Mouse (Mus musculus): ENCODE results near the gene Vps35l.

The Vps35l gene

DNA sequence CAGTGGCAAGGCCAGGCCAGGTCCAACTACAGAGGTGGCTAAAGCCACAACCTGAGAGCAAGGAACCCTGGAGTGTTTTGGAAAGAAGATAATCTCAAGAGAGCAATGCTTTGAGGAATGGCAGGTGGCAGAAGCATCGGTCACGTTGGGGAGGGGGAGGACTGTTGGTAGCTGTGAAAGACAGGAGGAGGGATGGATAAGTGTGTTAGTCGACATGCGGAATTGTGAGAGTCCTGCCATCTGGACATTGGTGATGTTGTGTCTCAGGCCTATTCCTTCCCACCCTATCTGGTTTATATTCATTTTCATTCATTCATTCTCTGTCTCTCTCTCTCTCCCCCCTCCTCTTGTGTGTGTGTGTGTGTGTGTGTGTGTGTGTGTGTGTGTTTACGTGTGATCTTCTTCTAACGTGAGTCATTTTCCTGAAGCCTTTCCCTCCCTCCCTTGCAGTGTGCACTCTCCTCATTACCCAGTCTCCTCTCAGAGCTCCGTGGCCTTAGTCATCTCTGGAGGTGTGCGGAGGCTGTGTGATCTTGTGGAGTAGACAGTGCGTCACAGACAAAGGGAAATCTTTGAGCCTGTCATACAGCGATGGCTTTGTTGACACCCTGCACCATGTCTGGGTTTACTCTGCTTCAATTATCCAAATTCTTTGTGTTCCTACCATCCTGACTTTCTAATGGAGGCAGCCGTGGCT is 43.4 kb downstream of the Vps35l start:
- DNase-seq = no peak

DNA sequence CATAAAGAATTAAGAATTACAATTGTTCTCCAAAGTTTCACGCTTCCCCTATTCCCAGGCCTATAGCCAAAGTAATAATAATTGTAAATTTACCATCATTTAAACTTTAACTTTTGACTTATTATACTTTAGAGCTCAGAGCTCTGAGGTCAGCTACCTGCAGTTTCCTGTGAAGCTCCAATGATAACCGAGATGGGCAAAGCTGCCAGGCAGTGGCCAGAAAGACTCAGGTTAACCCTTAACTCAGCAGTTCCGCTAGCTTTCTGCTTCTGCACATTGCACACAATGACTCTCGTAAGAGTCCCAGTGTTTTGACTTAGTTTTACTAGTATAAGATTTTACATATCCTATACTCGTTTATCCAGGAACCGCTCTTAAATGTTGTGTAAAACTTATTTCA is 46.1 kb downstream of the Vps35l start:
- no peak for DNase-seq

DNA sequence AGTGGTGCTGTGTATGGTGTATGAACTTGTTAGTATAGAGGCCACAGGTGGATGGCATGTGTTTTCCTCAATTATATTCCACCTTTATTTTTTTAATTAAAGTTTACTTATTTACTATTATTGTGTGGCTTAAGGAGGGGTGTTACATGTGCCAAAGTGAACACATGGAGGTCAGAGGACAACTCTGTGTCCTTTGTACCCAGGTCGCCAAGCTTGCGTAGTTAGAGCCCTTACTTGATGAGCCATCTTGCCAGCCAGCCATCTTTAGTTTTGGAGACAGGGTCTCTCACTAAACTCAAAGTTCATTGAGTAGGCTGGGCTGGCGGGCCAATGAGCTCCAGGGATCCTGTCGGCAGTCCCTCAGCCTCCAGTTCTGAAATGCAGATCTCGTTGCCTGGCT is 47.3 kb downstream of the Vps35l start:
- DNase-seq = no peak

DNA sequence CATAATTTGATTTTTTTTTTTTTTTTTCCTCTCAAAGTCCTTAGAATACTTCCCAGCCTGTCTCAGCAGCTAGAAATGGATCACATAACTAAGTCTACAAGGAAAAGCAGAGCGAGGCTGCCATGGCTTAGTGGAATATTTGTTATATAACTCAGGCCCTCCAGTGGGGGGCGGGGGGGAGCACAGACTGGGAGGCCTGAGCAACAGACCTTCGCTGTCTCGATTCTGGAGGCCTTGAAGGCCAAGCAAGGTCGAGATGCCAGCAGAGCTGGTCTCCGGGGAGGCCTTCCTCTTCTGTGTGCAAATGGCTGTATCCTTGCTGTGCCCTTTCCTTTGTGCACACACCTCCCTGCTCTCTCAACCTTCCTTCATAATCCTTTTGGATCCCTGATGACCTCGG is 48.5 kb downstream of the Vps35l start:
- DNase-seq = no peak

DNA sequence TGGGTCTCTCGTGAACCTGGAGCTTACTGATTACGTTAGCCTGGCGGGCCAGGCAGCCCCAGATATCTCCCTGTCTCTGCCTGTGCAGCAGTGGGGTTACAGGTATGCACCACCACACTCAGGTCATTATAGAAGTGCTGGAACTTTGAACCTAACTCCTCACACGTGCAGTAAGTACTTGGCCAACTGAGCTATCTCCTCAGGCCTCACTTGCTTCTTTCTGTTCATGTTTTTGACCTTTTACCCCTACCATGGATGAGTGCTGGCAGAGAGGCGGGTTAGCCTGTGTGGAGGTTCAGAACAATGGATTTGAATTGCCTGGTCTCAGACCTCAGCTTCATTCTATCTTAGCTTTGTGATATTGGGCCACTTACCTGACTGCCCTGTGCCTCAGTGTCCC is 50.3 kb downstream of the Vps35l start:
- no peak for DNase-seq

DNA sequence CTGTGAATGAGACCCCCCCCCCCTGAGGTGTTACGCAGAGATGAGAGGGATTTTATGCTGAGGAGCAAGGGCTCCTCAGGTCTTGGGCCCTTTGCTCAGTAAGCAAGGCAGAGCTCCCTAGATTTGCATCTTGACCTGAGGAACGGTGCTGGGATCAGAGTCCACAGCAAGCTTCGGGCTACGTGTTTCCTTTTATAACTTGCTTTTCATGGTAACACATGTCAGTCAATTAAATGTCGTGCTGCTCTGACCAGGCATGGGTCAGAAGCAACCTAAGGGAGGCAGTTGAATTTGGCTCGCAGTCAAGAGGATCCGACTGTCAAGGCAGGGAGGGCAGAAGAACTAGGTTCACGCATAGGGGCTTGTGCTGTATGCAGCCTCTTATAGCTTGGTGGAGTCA is 53.9 kb downstream of the Vps35l start:
- no peak for DNase-seq

DNA sequence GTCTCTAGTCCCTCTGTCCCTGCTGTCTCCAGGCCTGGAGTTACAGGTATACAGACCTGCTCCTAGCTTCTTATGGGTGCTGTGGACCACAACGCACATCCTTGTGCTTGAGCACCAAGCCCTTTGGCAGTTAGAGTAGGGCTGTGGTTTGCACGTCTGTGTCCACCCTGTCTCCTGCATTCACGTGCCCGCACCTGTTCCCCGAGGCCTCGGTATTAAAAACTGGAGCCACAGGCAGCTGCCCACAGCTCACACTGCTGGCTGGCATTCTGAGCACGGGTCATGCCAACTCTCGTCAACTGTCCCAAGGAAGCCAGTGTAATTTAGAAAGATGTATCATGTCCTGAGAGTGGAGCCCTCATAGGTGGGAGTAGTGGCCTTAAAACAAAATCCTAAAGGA is 55.8 kb downstream of the Vps35l start:
- no peak for DNase-seq

DNA sequence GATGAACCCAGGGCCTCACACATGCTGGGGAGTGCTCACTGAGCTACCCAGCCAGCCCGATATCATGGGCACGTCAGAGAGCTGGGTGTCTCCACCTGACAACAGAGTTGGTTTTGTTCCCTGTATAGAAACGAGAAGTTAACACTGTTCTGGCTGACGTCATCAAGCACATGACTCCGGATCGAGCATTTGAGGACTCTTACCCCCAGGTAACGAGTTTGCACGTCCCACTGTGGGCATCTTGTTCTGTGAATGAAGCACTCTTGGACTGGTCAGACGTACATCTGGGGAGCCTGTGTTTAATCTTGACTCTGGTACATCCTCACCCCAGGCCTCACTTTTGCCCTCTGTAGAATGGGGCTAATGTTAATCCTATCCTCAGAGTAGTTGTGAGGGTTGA is 56.8 kb downstream of the Vps35l start:
- DNase-seq = no peak

DNA sequence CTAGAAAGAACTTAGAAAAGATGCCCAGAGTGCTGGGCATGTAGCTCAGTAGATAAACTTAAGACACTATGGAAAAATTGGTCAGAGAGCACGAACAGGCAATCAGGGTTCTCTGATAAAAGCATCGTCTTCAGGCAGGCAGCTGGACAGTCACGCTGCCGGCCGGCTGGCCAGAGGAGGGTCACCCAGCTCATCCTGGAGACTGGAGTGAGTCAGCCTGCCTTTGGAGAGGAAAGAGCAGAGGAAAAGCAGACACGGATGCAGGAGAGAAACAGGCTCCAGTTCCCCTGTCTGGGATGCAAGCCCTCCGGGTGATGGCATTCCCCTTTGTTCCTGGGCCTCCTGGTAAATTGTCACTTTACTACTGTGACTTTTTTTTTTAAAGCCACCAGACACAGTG is 57.6 kb downstream of the Vps35l start:
- DNase-seq = no peak

DNA sequence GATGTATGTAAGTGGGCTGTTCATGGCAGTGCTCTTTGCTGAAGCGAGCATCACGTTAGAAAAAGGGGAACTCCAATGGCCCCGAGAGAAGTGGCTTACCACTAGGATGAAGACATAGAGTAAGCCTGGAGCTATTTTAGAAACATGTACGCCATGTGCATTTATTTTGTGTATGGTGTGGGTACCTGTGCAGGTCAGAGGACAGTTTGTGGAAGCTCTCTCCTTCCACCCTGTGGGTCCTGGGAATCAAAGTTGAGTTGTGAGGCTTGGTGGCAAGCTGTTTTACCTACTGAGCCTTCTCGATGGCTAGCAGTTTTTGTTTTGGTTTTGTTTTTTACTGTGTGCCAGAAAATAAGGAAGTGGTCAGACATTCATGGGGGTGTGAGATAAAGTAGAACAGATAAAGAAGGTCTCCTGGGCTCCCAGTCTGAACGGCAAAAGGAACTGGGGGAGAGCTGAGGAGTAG is 58.1 kb downstream of the Vps35l start:
- DNase-seq = no peak

DNA sequence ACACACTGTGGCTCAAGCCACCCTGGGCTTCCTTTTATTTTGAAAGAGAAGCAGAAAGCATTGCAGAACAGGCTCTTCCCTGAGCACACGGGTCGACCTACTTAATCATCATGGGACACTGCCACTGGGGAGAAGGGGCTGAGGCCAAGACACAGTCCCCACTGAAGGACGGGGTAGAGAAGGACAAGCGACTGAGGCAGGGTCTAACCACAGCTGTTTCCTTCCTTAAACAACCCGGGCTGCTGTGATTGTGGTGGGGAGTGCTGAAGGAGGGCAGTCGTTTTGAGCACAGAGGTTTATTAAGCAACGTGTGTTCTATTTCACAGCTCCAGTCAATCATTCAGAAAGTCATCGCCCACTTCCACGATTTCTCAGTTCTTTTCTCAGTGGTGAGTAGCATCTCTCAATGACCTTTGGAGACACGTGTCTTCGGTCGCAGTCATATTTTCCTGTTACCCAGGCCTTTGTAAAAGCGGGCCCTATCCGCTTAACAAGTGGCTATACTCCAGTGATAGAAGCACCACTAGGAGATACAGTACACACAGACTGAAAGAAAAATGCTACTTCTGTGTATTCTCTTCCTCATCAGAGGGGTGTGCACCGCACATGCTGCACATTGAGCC is 60.2 kb downstream of the Vps35l start:
- DNase-seq = no peak

DNA sequence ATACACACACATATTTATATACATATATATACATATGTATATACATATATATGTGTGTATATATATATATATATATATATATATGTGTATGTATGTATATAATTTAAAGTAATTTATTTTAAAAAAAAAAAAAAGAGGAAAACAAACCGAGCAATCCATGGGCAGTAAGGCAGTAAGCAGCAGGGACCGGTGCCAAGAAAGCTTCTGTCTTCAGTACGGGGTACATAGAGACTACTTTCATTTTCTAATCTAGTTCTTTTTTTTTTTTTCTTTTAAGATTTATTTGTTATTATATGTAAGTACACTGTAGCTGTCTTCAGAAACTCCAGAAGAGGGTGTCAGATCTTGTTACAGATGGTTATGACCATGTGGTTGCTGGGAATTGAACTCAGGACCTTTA is 61.8 kb downstream of the Vps35l start:
- DNase-seq = no peak

DNA sequence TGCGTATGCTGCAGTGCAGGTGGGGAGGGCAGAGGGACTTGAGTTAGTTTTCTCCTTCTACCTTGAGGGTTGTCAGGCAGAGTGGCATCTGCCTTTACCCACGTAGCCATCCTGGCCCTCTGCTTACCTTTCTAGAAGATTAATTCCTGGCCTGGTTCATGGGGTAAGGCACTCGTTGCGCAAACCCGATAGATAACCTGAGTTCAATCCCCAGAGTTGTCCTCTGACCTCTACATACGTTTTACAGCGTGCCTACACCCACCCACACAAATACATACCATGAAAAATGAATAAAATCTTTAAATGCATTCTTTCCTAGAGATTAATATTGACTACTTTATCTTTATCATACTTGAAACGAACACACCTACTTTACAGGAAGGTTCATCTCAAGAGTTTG is 63.4 kb downstream of the Vps35l start:
- DNase-seq = no peak

DNA sequence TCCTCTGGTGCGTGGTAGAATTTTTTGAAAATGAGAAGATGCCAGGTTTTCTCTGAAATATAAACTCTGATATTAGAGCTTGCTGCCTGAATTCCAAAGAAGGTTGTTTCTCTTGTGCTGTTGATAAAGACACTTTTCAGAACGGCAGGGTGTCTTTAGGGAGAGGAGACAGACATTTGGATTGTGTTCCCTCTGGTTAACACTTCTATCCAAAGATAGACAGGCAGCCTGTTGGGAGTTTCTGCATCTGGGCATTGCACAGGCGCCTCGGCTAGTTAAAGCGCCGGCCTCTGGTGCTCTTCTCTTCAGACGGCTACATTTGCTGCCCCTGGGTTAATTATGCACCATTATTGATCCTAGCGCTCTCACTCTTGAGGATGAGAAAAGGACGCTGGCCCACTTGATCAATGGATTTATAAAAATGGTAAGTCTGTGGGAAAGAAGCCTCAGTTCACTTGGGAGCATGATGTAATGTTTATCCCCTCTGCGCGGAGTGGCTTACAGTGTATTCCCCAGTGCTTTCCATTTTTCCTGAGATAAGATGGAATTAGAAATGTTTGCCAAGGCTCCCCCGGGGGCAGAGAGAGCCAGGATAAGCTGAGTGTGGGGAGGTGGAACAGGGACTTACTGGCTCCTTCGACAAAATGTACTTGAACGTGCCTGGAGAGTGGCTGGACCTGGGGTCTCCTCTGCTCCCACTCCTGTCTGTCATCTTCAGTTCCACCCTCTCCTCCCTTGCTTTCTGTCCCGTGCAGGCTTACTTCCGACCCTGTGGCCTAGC is 66.8 kb downstream of the Vps35l start:
- DNase-seq = no peak

DNA sequence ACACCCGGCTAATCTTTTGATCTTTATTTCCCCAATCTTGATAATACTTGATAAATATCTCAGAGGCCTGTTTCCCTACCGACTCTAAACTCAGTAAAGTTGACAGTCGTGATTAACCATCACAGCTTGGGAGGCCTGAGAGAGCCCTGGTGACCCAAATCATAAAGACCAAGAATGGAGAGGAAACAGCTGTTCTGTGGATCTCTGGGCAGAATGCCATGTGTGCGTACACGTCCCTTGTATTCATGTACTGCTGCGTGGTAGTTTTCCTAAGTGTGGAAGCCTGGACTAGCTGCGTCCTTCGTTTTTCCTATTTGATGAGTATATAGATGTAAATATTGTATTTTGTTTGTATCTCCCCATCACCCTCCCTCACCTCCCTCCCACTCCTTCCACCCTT is 67.9 kb downstream of the Vps35l start:
- DNase-seq = no peak

DNA sequence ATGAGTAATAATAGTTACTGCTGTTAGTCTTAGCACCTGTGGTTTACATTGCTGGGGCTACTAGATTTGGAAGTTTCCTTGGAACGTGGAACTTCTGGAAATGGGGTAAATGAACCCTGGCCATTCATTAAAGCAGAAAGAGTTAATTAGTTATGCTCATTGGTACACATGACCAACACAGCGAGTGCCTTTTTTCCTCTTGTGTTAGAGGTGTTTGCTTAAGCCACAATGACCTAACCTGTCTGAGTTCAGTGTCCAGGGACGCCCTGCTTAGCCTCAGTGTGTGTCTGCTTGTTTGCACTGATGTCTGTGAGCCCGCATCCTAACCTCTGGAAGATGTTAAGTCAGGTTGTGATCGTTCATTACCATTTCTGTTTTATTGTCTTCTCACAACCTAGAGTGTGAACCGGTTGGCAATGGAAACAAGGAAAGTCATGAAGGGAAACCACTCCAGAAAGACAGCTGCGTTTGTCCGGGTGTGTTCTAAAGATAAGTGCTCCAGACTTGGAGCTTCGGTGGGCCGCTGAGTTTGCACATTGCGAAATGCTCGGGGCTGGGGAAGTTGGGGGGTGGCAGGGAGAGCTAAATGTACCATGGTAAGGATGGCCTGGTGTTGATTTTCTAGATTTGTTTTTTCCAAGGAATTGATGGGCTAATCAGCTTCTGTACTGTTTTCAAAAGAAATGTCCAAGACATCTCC is 71.5 kb downstream of the Vps35l start:
- no peak for DNase-seq

DNA sequence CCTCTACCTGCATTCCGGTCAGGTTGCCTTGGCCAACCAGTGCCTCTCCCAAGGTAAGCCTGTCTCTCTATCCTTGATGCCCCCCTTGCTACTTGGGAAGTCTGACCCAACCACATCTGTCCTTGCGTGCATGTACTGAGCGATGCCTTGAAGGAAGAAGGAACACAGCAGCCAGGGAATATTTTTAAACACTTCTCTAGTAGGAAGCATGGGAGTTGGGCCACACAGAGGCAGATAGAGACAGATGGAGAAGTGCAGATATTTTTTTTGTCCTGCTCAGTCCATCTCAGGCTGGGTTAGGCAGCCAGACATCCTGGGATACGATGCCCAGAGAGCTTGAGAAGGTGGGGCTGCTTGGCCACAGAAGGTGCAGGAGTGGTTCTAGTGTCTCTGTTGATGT is 73.6 kb downstream of the Vps35l start:
- no peak for DNase-seq

DNA sequence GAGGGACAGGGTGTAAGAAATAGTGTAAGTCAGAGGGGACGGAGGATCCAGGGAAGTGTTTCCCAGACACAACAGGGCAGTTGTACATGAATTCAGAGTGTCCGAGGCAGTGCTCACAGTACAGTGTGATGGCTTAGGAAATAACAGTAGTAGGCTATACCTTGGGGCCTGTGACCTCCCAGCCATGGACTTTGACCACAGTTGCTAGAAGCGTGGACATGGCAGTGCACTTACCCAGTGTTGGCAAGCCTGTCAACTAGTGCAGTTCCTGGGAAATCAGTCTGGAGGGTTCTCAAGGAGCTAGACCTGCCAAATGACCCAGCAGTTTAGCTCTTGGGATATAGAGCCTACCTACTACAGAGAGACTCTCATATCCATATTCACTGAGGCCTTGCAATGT is 76.2 kb downstream of the Vps35l start:
- no peak for DNase-seq

DNA sequence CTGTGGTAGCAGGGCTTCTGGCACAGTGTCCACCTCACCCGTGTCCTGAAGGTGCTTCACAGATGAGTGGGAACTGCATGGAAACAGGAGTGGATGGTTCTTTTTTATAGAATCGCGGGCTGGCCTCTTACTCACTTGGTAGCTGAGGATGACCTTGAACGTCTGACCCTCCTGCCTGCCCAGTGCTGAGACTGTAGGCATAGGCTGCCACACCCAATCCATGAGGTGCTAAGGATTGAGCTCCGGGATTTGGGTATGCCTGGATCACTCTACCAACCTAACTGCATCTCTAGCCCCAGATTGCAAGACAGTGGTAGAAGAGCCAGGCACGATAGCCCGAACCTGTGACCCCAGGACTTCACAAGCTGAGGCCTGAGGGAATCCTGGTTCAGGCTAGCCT is 77.7 kb downstream of the Vps35l start:
- DNase-seq = no peak

DNA sequence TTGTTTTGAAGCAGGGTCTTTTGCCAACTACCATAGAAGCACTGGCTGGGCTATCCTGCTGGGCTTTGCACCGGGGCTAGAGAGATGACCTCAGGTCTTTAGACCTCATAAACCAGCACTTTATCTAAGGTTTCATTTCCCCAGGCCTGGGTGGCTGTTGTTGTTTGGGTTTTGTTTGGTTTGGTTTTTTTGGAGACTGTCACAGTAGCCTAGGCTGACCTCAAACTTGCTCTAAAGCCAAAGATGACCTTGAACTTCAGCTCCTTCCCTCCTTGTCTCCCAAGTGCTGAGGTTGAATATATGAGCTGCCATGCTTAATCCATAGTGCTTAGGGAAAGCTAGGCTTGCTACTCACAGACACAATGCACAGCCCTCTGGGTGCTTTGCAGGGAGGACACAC is 79.6 kb downstream of the Vps35l start:
- DNase-seq = no peak

DNA sequence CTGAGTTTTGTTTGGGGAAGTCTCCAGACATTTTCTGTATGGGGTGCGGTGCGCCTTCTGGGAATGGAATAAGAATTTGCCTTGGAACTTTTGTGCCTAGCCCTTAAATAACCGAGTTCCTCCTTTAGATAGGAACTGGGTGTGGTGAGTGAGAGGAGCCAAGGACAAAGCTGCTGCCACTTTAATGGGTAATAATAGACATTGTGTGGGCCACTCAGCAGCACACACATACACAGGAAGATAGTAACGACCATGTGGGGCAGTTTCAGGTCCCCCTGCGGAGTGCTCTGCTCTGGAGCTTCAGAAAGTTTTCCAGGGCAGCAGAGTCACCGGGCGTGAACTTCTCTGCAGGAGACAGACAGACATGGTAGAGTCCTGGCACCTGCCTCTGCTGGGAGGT is 81.3 kb downstream of the Vps35l start:
- DNase-seq = no peak

DNA sequence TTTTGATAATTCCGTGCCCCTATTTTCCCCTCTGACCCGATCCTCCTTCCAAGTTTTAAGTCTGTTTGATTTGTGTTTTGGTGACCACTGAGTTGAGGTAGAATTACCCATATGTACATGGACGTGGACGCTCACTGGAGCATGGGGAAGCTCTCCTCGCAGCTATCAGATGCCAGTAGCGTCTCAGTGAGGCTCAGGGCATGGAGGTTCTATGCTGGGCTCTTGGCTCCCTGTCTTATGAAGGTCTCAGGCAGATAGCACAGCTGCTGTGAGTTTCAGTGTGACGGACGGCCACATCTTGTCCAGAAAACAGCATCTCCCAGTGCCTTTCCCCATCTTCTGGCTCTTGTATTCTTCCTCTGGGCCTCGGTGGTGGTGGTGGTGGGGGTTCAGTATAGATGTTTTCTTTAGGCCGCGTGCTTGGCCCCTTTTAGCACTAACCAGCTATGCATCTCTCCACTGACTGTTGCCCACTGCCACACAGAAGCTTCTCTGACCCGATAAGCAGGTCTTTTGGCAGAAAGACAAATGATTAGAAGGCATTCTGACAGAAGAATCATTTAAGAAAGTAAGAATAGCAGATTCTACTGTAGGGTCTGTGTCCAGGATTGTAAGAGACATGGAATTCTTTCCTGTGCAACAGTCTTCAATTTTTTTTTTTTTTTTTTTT is 82.0 kb downstream of the Vps35l start:
- DNase-seq = no peak

DNA sequence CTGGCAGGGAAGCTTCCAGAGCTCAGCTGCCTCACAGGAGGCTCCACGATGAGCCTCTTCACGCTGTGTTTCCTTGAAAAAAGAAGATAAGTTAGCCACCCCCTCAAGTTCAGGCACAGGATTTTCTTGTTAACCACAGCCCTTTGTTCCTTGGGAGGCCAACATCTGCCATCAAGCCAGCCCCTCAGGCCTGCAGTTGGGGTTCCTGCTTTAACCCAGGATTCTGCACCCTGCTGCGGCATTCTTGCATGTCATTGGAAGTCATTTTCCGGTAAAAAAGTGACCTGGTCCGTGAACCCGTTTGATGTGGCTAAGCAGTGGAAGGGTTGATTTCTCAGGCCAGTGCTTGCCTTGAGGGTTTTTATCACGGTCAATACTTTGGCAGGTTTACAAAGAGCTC is 84.4 kb downstream of the Vps35l start:
- DNase-seq = no peak
